Mouse (Mus musculus) limb, embryonic 10.5 days (tissue): ENCODE measurements around the gene Kif5c. TPM values are rescaled to one million over a fixed set of nuclear protein-coding genes. Genes with fewer than 3 reads are reported as not detected.

Source experiments
- DNase-seq: peaks from one replicate; pipeline ENCODE4 v3.0.0-alpha.2; 2017; ENCODE audit warnings: low spot score
- H3K27ac ChIP-seq: fragments of 300-500 bp; sonication (generic); 2 replicates; pipeline ENCODE4 v1.5.1; 2016; ENCODE audit warnings: mild to moderate bottlenecking
- H3K27me3 ChIP-seq: fragments of 300-500 bp; sonication (generic); 2 replicates; pipeline ENCODE4 v1.6.1; 2016; ENCODE audit warnings: low read depth, mild to moderate bottlenecking; ENCODE audit not compliant: poor library complexity, severe bottlenecking
- H3K36me3 ChIP-seq: fragments of 300-500 bp; sonication (generic); 2 replicates; pipeline ENCODE4 v1.6.1; 2016; ENCODE audit warnings: mild to moderate bottlenecking, moderate library complexity
- H3K4me1 ChIP-seq: fragments of 300-500 bp; sonication (generic); 2 replicates; pipeline ENCODE4 v1.6.1; 2016
- H3K4me3 ChIP-seq: fragments of 300-500 bp; sonication (generic); 2 replicates; pipeline ENCODE4 v1.5.1; 2016; ENCODE audit warnings: mild to moderate bottlenecking, moderate library complexity
- H3K9me3 ChIP-seq: fragments of 300-500 bp; sonication (generic); replicated peaks from 2 replicates; pipeline ENCODE4 v1.6.1; 2016; ENCODE audit warnings: mild to moderate bottlenecking
- WGBS: fragments of 180-500 bp; shearing (Covaris S2); methylation state at CpG from one replicate; pipeline ENCODE4 v1.1.7; 2016; 5-methylcytosine and 5-hydroxymethylcytosine counted together
- polyA plus RNA-seq: library from polyadenylated mRNA; unstranded; fragments of >200 nt; fragmentation: Nextera tagmentation; extraction: Ambion mirVana; gene quantifications from 2 replicates; pipeline ENCODE4 v1.2.1, GENCODE M21; 2016

Kif5c gene
- polyA plus RNA-seq, 1 experiment from 2014 or later, result 14.5 TPM

DNA sequence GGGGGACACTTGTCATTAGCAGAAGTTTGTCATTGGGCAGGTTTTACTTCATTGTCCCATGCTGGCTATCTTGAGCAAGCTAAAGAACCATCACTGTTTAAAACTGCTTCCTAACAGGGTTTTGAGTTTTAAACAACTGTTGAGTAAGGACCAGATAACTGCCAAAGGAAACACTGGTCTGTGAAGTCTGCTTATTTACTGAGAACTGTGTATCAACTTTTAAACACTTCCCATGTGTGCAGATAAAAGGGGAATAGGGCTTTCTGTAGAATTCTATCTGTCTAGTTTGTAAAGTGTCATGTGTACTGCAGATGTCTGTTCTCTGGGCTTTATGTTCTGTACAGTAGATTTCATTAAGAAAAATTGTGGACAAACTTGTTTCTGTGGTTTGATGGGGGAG lies 155.1 kb downstream of the Kif5c start:
- no peak for DNase-seq
- Histone ChIP-seq H3K4me1 (no peaks in the 10 kb centered on the region), H3K9me3 (no peaks in the 10 kb centered on the region), H3K4me3 (no peak overlapping the region), H3K36me3 (peaks cover 11% of the 10 kb centered on the region; the same call in 1 of the 2 replicates), H3K27ac (no peak overlapping the region), H3K27me3 (no peaks in the 10 kb centered on the region)

DNA sequence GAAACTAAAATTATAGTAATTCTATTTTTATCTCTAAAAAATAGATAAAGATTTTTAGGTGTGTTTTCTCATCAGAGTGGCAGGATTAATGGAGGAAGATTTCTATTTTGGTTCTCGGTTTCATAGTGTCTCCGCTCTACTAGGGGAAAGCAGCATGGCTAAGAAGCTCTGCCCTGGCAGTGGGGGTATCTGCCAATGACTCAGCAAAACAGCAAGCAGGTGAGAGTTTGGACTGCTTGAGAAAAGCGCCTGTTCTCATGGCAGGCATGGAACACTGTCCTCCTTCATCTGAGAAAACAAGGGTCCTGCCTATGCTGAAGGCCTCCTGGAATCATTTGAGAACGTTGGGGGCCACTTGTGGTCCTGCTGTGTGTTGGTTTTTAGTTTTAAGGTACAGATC lies 156.1 kb downstream of the Kif5c start:
- no peak for DNase-seq
- Histone ChIP-seq H3K27me3 (no peaks in the 10 kb centered on the region), H3K36me3 (peaks cover 8% of the 10 kb centered on the region; the same call in 1 of the 2 replicates), H3K4me1 (no peaks in the 10 kb centered on the region), H3K27ac (no peak overlapping the region), H3K9me3 (no peaks in the 10 kb centered on the region), H3K4me3 (no peak overlapping the region)
- WGBS, result 91% methylated on average over 4 of the region's 4 CpGs

DNA sequence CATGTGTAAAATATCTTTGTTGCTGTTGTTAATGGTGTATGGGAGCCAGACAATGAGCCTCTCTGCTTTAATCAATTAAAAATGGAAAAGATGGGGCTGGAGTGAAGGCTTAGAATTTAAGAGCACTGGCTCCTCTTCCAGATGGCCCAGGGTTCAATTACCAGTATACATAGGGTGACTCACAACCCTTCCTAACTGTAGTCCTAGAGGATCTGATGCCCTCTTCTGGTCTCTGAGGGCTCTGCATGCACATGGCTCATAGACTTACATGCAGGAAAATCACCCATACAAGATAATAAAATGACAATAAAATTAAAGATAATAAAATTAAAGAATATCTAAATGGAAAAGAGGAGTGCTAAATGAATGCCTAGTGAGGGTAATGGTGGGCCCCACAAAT lies 156.6 kb downstream of the Kif5c start:
- no peaks in the 10 kb centered on the region for H3K9me3 ChIP-seq
- peaks cover 8% of the 10 kb centered on the region; the same call in 1 of the 2 replicates for H3K36me3 ChIP-seq
- H3K4me1 ChIP-seq, result no peaks in the 10 kb centered on the region
- H3K4me3 ChIP-seq, result no peak overlapping the region
- no peaks in the 10 kb centered on the region for H3K27me3 ChIP-seq
- no peak for DNase-seq
- no peak overlapping the region for H3K27ac ChIP-seq

- DNase-seq, result no peak
- no peaks in the 10 kb centered on the region for H3K9me3 ChIP-seq
- H3K36me3 ChIP-seq, result peaks cover 6% of the 10 kb centered on the region; the same call in 1 of the 2 replicates
- H3K4me1 ChIP-seq, result no peaks in the 10 kb centered on the region
- H3K4me3 ChIP-seq, result no peak overlapping the region
- no peak overlapping the region for H3K27ac ChIP-seq
- 85% methylated on average over 4 of the region's 4 CpGs for WGBS
- H3K27me3 ChIP-seq, result no peaks in the 10 kb centered on the region
Observed at GRCm38 (mm10) chr2:49776407-49776806, 157.3 kb downstream of the Kif5c start.

DNA sequence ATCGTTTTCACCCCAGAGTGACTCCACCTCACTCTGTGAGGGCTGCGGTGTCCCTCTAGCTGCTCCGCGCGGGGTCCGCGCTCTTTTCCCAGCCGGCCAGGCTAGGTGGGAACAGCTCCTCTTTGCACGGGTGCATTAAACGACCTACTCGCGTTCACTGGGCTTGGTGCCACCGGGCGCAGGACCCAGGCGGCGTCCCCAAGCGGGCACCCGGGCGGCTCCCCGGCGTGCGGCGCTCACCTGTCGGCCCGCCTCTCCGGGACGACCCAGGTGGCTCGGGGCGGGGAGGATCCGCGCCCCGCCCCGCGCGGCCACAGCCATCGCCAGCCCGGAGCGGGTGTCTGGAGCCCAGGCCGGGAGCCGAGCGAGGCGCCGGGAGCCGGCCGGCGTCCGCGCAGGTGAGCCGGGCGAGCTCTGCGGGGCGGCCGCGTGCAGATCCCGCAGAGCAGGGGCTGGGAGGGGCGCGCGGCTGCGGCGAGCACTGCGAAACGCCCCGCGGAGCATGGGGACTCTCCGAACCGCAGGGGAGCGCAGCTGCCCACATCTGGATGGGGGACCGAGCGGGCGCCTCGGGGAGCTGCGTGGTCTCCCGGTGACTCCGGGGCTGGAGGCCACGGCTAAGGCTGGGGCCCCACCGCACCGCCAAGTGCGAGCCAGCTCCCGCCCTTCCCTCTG lies 168.4 kb downstream of the Kif5c start, which contains the start of gene Lypd6b:
Gene Lypd6b, plus strand, starts transcription at position 313 of the 675 bp plus-strand sequence.
- Histone ChIP-seq H3K36me3 (no peaks in the 10 kb centered on the region), H3K9me3 (no peaks in the 10 kb centered on the region), H3K27me3 (peaks cover 57% of the 10 kb centered on the region), H3K4me3 (peak within 1 kb of the TSS; percentile 75), H3K4me1 (peaks cover 20% of the 10 kb centered on the region), H3K27ac (peak within 1 kb of the TSS; percentile 81)
- peak; percentile 64 for DNase-seq
- WGBS, result under 1% methylated on average over 79 of the region's 79 CpGs

DNA sequence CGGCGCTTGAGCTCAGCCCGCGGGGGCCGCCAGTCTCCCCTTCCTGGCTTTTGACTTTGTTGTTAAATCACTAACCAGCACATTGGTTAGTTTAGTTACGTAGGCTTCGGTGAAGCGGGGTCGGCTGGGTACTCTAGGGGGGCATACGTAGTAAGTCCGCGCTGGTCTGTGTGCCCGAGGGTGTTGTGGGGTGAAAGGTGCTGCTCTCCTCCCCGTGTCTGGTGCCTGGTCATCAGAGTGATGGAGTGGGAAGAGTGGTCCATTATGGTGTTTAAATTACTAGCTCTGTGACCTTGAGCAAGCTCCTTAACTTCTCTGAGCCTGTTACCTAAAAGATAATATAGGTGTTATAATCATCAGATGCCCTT lies 168.9 kb downstream of the Kif5c start:
- peaks cover 57% of the 10 kb centered on the region for H3K27me3 ChIP-seq

DNA sequence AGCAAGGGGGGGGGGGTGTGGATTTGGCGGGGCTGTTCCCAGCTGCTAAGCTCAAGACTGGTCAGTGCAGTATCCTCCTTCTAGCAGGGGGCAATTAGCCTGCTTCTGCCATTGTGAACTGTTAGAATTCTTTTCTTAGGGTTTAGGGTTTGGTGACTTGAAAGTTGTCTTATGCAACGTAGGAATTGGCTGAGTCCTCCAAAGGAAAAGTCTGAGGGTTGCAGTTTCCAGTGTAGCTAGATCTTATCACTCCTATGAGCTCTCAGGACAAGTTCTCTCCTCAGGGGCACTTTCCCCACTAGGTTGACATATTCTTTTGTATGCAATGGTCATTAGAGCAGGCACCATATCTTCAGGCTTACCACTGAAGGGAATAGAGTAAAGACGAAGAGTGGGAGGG lies 169.5 kb downstream of the Kif5c start:
- H3K4me3 ChIP-seq, result peak overlapping the region; percentile 75; the same call in 1 of the 2 replicates
- no peaks in the 10 kb centered on the region for H3K36me3 ChIP-seq
- no peak for DNase-seq
- no peaks in the 10 kb centered on the region for H3K9me3 ChIP-seq
- H3K27me3 ChIP-seq, result peaks cover 57% of the 10 kb centered on the region
- no peak overlapping the region for H3K27ac ChIP-seq
- peaks cover 20% of the 10 kb centered on the region for H3K4me1 ChIP-seq
- 20% methylated on average over 3 of the region's 3 CpGs for WGBS

More for the DNA sequence above, 168.9 kb downstream of the Kif5c start:
- no peak for DNase-seq
- Histone ChIP-seq H3K4me1 (peaks cover 20% of the 10 kb centered on the region), H3K4me3 (peak overlapping the region; percentile 75), H3K27ac (peak overlapping the region; percentile 81), H3K9me3 (no peaks in the 10 kb centered on the region), H3K36me3 (no peaks in the 10 kb centered on the region)
- WGBS, result under 1% methylated on average over 14 of the region's 14 CpGs

DNA sequence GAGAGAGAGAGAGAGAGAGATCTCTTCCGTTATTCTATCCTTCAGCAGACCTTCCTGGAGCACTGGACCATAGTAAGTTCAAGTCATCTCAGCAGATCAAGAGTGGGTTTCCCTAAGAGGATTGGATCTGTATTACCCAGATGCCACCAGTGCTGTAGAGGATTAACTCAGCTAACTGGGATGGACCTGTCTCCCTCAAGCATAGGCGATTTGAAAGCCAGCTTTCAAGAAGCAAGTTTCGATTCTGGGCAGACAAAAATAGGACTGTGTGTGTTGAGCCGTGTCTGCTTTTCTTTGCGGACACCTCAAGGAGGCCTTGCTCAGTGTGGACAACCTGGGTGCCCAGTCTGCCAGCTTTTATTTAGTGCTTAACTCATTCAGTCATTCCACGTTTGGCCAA lies 170.0 kb downstream of the Kif5c start:
- Histone ChIP-seq H3K4me3 (no peak overlapping the region), H3K4me1 (peaks cover 20% of the 10 kb centered on the region), H3K27me3 (peaks cover 57% of the 10 kb centered on the region), H3K9me3 (no peaks in the 10 kb centered on the region), H3K27ac (no peak overlapping the region), H3K36me3 (no peaks in the 10 kb centered on the region)
- WGBS, result 86% methylated on average over 6 of the region's 6 CpGs
- DNase-seq, result no peak

- Histone ChIP-seq H3K9me3 (no peaks in the 10 kb centered on the region), H3K27ac (no peak overlapping the region), H3K4me3 (no peak overlapping the region), H3K27me3 (peaks cover 57% of the 10 kb centered on the region), H3K4me1 (peaks cover 20% of the 10 kb centered on the region), H3K36me3 (no peaks in the 10 kb centered on the region)
- no peak for DNase-seq
- WGBS, result 89% methylated on average over 5 of the region's 5 CpGs
Observed at GRCm38 (mm10) chr2:49789504-49789903, 170.4 kb downstream of the Kif5c start.

GRCm38 (mm10) chr2:49797444-49798143 lies 178.5 kb downstream of the Kif5c start:
- DNase-seq, result no peak
- H3K27ac ChIP-seq, result no peak overlapping the region
- WGBS, result 61% methylated on average over 14 of the region's 14 CpGs
- H3K36me3 ChIP-seq, result no peaks in the 10 kb centered on the region
- H3K9me3 ChIP-seq, result no peaks in the 10 kb centered on the region
- no peaks in the 10 kb centered on the region for H3K27me3 ChIP-seq
- H3K4me1 ChIP-seq, result no peaks in the 10 kb centered on the region
- H3K4me3 ChIP-seq, result no peak overlapping the region

- Histone ChIP-seq H3K4me3 (no peak overlapping the region), H3K36me3 (no peaks in the 10 kb centered on the region), H3K27me3 (no peaks in the 10 kb centered on the region), H3K9me3 (no peaks in the 10 kb centered on the region), H3K27ac (no peak overlapping the region), H3K4me1 (peaks cover 19% of the 10 kb centered on the region)
- WGBS, result 70% methylated on average over 8 of the region's 8 CpGs
- no peak for DNase-seq
Observed at GRCm38 (mm10) chr2:49804448-49804847, 185.3 kb downstream of the Kif5c start.

DNA sequence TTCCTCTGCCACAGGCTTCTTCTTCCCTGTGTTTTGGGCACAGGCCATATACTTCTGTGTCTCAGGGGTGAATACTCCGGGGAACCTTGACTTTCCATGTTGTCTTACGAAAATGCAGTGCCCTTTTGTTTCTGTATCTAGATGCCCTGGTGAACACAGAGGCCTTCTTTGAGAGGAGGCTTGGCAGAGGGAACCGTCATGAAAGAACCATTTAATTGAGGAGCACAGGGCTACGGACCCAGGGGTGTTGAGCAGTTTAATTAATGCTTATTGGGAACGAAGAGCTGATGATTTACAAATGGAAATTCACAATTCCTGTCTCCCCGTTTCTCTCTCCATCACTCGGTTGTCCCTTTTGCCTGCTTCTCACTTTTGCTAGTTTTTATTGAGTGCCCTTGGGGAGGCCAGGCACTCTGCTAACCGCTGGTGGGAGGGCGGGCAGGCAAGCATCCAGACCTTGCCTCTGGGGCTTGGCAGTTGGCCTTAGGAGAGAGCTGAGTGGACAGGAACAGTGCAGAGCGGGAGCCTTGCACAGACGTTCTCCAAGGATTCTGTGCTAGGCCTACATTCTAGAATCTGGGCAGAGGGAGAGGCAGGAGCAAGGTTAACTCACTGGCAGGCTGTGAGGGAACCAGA lies 186.8 kb downstream of the Kif5c start:
- DNase-seq, result no peak
- Histone ChIP-seq H3K4me1 (peaks cover 19% of the 10 kb centered on the region), H3K9me3 (no peaks in the 10 kb centered on the region), H3K27ac (no peak overlapping the region), H3K27me3 (no peaks in the 10 kb centered on the region), H3K36me3 (no peaks in the 10 kb centered on the region), H3K4me3 (no peak overlapping the region)
- 81% methylated on average over 11 of the region's 11 CpGs for WGBS

- H3K27ac ChIP-seq, result no peak overlapping the region
- no peaks in the 10 kb centered on the region for H3K27me3 ChIP-seq
- no peaks in the 10 kb centered on the region for H3K9me3 ChIP-seq
- peaks cover 31% of the 10 kb centered on the region for H3K4me1 ChIP-seq
- H3K36me3 ChIP-seq, result no peaks in the 10 kb centered on the region
- 82% methylated on average over 6 of the region's 6 CpGs for WGBS
- H3K4me3 ChIP-seq, result no peak overlapping the region
- DNase-seq, result no peak
Observed at GRCm38 (mm10) chr2:49809496-49809895, 190.4 kb downstream of the Kif5c start.
